ENCODE assay signal across 8 mouse cellular contexts in genomic region chr14:55193876-55194635, GRCm38 (mm10). TPM values are rescaled to one million over a fixed set of nuclear protein-coding genes. Genes with fewer than 3 reads are reported as not detected.
A peak's percentile ranks its signal among the peaks of the same experiment; 100 is the strongest.
DNase-seq lines count a peak whose midpoint lies in the region; ATAC-seq lines count a peak whose summit lies in the region.
"Had no signal": no experiment of that assay in that cellular context is flagged by ENCODE, and none has a peak within 500 bp of the region (broad histone marks: within the 10 kb centered on the region; RNA-seq: fewer than 3 reads in every experiment).

No protein-coding gene starts in this region.

- no peak overlapping the region for H3K9ac ChIP-seq in embryonic facial prominence, embryonic 14.5 days (ENCODE audit: low read depth, low read length)
- H3K9ac ChIP-seq: embryonic facial prominence, embryonic 13.5 days had no signal

- H3K4me2 ChIP-seq in embryonic facial prominence, embryonic 14.5 days (ENCODE audit: low read depth, low read length): 0 out of 2 replicates have a peak overlapping the region, but pooled peaks have one; percentile 11
- H3K4me2 ChIP-seq: embryonic facial prominence, embryonic 13.5 days had no signal

- peak; percentile 41; the same call in 1 of the 2 replicates for ATAC-seq in embryonic facial prominence, embryonic 14.5 days (ENCODE audit: low read depth)

- no peaks in the 10 kb centered on the region for H3K36me3 ChIP-seq in embryonic facial prominence, embryonic 14.5 days (ENCODE audit: control insufficient read depth, insufficient read depth, low read length)
- no peaks in the 10 kb centered on the region for H3K36me3 ChIP-seq in splenic B cell, adult 2 months (ENCODE audit: control insufficient read depth, insufficient read depth, low read length, poor library complexity, severe bottlenecking)
- no peaks in the 10 kb centered on the region for H3K36me3 ChIP-seq in forebrain, embryonic 10.5 days (replicated peaks)
- H3K36me3 ChIP-seq: embryonic facial prominence, embryonic 13.5 days had no signal

- H3K27ac ChIP-seq in embryonic facial prominence, embryonic 14.5 days (replicated peaks; ENCODE audit: low read depth, low read length): no peak overlapping the region
- H3K27ac ChIP-seq in forebrain, embryonic 10.5 days: no peak overlapping the region
- H3K27ac ChIP-seq: embryonic facial prominence, embryonic 13.5 days had no signal

- no peak overlapping the region for H3K4me3 ChIP-seq in embryonic facial prominence, embryonic 14.5 days (ENCODE audit: low read depth, low read length)
- H3K4me3 ChIP-seq in forebrain, embryonic 10.5 days: no peak overlapping the region
- H3K4me3 ChIP-seq: embryonic facial prominence, embryonic 13.5 days had no signal

- H3K9me3 ChIP-seq in embryonic facial prominence, embryonic 14.5 days (ENCODE audit: control insufficient read depth, low read length): no peaks in the 10 kb centered on the region
- no peaks in the 10 kb centered on the region for H3K9me3 ChIP-seq in forebrain, embryonic 10.5 days
- H3K9me3 ChIP-seq: embryonic facial prominence, embryonic 13.5 days had no signal

- H3K27me3 ChIP-seq in embryonic facial prominence, embryonic 14.5 days (replicated peaks; ENCODE audit: control insufficient read depth, insufficient read depth, low read length): no peaks in the 10 kb centered on the region
- H3K27me3 ChIP-seq in splenic B cell, adult 2 months (ENCODE audit: control insufficient read depth, insufficient read depth, low read length, poor library complexity, severe bottlenecking): no peaks in the 10 kb centered on the region
- H3K27me3 ChIP-seq in forebrain, embryonic 10.5 days (ENCODE audit: poor library complexity, severe bottlenecking): no peaks in the 10 kb centered on the region
- H3K27me3 ChIP-seq: embryonic facial prominence, embryonic 13.5 days had no signal

- H3K4me1 ChIP-seq in embryonic facial prominence, embryonic 14.5 days (ENCODE audit: control insufficient read depth, insufficient read depth, low read length): 0 out of 2 replicates have a peak, but pooled peaks cover 6% of the 10 kb centered on the region
- H3K4me1 ChIP-seq in forebrain, embryonic 10.5 days: peaks cover 18% of the 10 kb centered on the region

- DNase-seq in ovary, adult 18-20 months (ENCODE audit: low spot score): peak; percentile 19
- no peak for DNase-seq in ovary, postnatal 10 days (ENCODE audit: low spot score)
- peak; percentile 53 for DNase-seq in embryonic facial prominence, embryonic 14.5 days (ENCODE audit: low spot score)
- peak; percentile 44 for DNase-seq in lung, postnatal 10 days
- peak; percentile 87 for DNase-seq in splenic B cell, adult 2 months (ENCODE audit: low read depth, low spot score)
- DNase-seq in forebrain, embryonic 10.5 days (ENCODE audit: extremely low spot score, low spot score): no peak
- DNase-seq in frontal cortex, postnatal 10 days (ENCODE audit: low spot score in 2 of 2): no peak

- WGBS in embryonic facial prominence, embryonic 14.5 days: 51% methylated on average over 14 of the region's 14 CpGs
- WGBS in forebrain, embryonic 10.5 days: 81% methylated on average over 14 of the region's 14 CpGs

RNA-seq across cellular contexts. Expression of gene Dhrs2, which starts 27.8 kb away (rescaled TPM):
- 2.8 and 5.7 TPM in 2 replicates for polyA plus RNA-seq in embryonic facial prominence, embryonic 14.5 days (2014; fragmentation: Nextera tagmentation; extraction: Ambion mirVana)
- not detected in 2 replicates for polyA plus RNA-seq in forebrain, embryonic 10.5 days (2016; fragmentation: Nextera tagmentation; extraction: Ambion mirVana)

Comparison
In these comparisons a context has a peak if more than half of its experiments do, and no peak if none do; other contexts are left out.
1. DNase-seq: peak in ovary, adult 18-20 months (single experiment), embryonic facial prominence, embryonic 14.5 days (single experiment), lung, postnatal 10 days (single experiment) and splenic B cell, adult 2 months (single experiment); none in ovary, postnatal 10 days (single experiment), forebrain, embryonic 10.5 days (single experiment) and frontal cortex, postnatal 10 days (0 of 2).